Mouse (Mus musculus) heart, adult 9 months (tissue): ENCODE results near the gene Polr3a.
A peak's percentile ranks its signal among the peaks of the same experiment; 100 is the strongest.

Experiments used
- DNase-seq, 2 experiments: peaks; one replicate each; pipeline ENCODE4 v3.0.0; 2022; ENCODE audit warnings: low spot score in 2 of 2

Gene Polr3a

GRCm38 (mm10) chr14:24486773-24487227 is at the start of gene Polr3a, which contains the start of gene Rps24:
Gene Polr3a (minus strand): TSS chr14:24487058.
Gene Rps24 (plus strand): TSS chr14:24487125.
- peak; percentile 82 to 90 for DNase-seq

DNA sequence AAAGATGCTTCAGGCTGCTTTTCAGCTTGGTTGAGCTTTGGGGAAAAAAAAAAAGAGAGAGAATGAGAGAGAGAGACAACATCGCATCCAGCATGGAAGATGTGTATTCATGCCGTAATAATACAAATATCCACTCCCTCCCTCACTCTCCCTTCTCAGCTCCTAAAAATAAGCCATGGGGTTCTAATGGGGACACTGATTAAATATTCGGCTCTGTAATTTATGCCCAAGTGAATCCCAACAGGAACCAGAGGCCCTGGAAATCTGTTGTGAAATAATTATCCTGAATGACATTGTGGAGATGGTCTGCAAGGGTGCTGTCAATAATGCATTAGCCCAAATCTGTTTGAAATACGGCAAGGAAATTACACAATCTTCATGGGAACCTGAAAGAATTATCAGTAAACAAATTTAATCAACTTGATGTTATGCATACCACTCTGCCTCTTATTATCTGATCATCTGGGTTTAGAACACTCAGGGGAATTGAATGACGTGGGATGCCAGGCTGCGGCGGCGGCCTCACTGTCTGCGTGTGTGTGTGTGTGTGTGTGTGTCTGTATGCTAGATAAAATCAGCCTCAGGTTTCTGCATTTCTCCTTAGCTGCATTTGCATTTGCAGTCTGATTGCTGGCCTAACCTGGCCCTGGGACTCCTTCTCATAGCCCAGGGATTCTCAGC is 48.1 kb upstream of the Polr3a start:
- no peak for DNase-seq

- DNase-seq, result no peak
Measured at GRCm38 (mm10) chr14:24530228-24530627, 43.4 kb upstream of the Polr3a start.

DNA sequence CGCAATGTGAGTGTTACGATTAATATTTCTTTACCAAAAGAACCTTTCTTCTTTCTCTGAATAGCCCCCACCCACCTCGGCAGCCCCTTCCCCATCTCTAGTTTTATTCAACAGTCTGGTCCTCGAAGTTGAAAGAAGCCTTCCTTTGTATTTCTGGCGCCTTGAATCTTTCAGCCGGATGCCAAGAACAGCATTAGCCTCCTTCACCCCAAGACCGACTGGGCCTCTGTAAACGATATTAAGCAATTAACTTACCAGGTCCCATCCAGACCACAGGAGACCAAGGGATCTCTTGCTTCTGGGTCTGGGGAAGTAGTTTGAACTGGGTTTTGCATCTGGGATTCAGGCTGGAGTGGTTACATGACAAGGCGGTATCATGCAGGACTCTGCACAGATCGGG is 39.6 kb upstream of the Polr3a start:
- DNase-seq, result no peak

DNA sequence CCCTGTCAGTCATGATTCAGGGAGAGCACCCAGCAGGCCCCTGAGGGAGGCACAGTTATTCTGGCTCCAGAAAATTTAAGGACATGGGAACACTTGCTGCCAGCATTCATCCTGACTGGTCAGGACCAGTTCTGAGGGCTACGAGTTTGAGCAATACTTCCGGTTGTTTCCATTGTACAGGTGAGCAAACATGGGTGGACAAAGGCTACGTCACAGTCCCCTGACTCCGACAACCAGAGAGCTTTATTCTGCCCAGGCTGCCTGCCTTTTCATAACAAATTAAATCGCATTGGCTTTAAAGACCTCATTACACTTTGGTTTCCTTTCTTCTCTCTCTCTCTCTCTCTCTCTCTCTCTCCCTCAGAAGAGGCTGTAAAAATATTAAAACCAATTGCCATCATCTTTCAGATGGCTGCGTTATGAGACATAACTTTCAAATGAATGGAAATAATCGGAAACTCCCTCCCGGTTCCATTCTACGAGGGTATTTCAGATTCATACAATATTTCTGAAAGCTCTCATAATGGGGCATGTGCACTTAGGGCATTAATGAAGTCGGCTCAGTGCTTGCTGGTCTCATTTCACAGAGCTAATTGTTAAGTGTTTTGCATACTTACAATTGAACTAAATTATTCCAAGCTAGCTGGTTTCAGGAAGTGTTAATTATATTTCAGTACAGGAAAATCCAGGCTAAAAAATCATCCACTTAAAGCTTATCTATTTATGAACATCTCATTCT is 39.0 kb upstream of the Polr3a start:
- DNase-seq, result no peak

DNA sequence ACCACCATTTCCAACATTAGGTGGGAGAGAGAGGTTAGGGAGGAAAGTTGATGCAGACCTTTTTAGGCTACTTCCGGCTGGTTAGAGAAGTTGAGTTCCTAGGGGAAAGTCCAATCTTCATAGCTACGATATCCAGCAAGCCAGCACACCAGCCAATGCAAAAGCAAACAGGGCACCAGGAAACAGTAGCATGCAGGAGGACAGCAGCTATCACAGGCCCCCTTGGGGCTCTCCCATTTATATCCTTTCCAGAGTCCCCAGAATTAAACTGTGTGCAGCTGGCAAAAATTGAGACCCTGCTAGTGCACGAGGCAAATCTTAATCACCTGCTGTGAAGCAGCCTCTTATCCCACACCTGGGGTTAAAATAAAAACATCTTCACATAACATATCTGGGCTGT is 38.3 kb upstream of the Polr3a start:
- DNase-seq, result no peak

DNA sequence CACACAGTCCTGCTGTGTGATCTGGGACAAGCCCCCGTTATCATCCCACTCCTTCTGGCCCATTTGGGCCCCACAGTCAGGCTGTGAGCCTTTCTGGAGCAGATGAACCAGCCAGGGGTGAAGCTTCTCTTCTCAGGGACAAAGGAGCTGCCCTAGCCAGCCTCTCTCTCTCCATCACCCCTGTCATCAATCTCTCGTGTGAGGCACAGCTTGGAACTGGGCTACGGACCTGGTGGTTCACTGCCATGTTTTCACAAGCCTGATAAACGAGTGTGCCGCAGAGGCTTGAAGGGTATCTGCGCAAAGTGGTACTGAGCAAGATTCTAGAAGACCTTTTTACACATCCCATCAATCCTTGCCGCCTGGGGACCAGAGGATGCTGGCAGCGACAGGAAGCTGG is 34.7 kb upstream of the Polr3a start:
- no peak for DNase-seq

- DNase-seq, result no peak
Measured at GRCm38 (mm10) chr14:24512527-24513161, 25.8 kb upstream of the Polr3a start.

- no peak for DNase-seq
Measured at GRCm38 (mm10) chr14:24510679-24511078, 23.8 kb upstream of the Polr3a start.

- DNase-seq, result no peak
Measured at GRCm38 (mm10) chr14:24510218-24510617, 23.4 kb upstream of the Polr3a start.

DNA sequence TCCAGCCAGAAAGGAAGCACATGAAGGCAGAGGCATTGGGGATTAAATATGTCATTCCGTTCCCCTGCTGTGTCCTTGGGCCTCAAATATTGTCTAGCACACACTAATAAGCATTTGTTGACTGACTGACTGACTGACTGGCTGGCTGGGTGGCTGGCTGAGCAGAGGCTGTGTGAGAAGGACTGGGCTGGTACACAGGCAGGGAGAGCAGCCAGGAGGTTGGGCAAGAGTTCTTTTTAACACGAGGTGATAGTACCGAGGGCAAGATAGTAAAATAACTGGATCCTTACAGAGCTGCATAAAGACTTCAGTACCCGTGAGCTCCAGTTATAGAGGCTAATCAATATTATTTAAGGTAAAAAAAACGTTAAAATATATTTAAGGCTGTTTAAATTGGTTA is 22.7 kb upstream of the Polr3a start:
- DNase-seq, result no peak

DNA sequence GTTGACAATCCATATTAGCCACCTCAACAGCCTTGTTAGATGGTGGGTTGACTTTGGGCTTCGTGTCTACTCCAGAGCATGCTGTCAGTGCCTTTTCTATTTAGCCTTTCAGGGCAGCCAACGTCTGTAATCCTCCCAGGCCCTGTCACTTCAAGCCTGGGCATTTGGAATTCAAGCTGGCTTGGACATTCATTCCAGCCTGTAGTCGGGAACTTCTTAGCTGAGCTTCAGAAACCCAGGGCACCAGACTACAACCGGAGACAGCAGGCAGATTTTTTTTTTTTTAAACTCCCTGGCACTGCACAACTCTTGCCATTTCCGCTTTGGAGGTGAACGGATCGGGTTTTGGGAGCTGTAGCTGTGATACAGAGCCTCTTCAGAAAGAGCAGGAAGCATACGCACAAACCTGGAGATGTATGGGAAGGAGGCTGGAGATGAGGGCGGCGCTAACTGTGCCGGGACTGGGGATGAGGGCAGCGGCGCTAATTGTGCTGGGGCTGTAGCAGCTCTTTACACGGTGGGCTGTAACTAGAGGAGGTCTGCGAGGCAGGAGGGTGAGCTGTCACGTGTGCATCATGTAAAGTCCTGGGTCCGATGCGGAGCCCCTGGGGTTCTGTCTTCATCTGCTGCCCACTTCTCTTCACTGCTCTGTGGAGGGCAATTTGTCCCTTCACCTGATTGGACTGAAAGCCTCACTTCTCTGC is 21.4 kb upstream of the Polr3a start:
- DNase-seq, result no peak

DNA sequence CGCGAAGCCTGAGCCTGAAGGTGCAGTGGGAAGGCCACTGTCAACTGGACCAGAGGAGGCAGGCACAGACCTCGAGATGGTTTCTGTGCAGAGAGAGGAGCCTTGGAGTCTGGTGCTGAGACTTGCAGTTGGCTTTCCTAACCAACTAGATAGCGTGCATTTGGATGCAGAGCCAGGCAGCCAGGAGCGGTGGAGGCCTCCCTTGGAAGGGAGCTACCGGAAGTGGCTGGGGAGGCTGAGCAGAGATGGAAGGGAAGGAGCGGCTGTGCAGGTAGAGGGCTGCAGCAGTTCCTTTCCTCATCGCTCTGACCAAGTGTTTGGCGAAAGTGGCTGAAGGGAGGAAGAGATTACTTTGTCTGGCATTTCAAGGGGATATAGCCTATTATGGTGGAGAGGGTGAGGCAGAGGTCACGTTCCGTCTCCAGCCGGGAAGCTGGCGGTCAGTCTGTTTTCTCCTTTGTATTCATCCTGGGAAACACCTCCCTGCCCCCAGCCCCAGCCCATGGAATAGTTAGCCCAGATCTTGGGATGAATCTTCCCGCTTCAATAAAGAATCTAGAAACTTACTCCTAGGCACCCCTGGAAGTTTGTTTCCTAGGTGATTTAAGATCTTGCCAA is 20.7 kb upstream of the Polr3a start:
- no peak for DNase-seq

- no peak for DNase-seq
Measured at GRCm38 (mm10) chr14:24501256-24501655, 14.4 kb upstream of the Polr3a start.

DNA sequence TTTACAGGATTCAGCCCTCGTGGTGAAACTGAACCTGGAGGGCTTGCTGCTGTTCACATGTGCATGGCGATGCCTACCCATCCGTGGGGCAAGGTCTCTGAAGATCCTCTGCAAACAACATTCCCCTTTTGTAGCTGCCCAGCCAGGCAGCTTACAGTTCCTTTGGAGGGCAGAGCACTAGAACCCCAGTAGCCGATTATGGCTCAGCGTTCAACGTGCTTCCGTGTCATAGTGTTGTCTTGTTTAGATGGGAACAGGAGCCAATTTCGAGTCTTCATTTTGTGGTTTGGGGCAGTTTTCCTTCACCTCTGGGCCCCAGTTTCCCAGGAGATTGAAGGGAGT is 14.0 kb upstream of the Polr3a start:
- no peak for DNase-seq

- DNase-seq, result peak; percentile 53 to 77
Measured at GRCm38 (mm10) chr14:24500091-24500844, 13.4 kb upstream of the Polr3a start.

- no peak for DNase-seq
Measured at GRCm38 (mm10) chr14:24499478-24499877, 12.6 kb upstream of the Polr3a start.

DNA sequence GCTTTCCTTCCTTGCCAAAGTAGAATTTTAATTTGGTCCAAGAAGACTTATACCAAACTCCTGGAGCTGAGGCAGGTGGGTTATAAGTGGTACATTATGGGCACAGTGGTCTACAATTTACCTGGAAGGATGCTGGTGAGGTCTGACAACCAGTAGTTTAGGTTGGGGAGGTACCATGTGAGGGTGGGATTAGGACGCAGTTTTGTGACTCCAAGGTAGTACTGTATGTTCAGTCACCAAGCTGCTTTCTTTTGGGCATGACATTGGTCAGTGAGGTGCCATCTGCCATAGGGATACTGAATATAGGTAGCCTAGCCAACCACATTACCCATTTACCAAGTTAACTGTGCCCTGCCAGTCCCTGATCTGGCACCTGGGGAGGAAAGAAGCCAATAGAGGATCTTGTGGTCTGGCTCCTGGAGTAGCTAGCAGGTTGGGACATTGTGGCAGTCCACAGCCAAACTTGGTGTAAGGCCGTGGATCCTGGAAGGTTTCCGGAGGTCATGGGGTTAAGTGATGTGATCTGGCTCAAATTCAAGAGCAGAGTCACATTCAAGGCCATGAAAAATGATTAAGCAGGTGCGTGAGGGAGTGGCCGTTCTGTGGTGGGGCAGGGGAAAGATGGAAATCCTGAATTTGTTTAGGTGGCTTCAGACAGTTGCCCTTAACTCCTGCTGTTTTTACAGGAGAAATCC is 11.8 kb upstream of the Polr3a start:
- DNase-seq, result no peak

- no peak for DNase-seq
Measured at GRCm38 (mm10) chr14:24497443-24497842, 10.6 kb upstream of the Polr3a start.

GRCm38 (mm10) chr14:24496507-24496906 is 9.6 kb upstream of the Polr3a start:
- DNase-seq, result no peak
